Mouse (Mus musculus): ENCODE results near the gene Nol8.

DNA sequence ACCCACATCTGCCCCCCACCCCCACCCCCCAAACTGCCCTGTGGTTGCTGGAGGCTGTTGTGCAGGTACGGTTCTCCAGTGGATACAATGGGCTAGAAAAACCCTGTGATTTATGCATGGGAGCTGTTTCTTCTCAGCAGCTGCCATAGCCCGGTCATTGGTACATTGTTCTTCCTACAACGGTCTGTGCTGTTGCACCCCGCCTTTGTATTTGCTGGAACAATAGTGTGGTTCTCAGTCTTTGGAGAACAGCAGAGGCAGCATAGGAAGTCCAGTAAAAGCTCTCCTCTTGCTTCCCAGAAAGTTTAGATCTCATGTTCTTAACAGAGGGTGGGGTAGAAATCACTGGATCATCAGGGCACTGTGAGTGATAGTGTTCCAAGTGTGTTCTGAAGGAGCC, 31.4 kb downstream of the Nol8 start:
- TF ChIP-seq CTCF (IDR thresholded peaks at IDR 0.05; ENCODE audit: control insufficient read depth, insufficient read depth, insufficient replicate concordance, low read depth, low read length) = no peak
- TF ChIP-seq POLR2A (IDR thresholded peaks at IDR 0.05; ENCODE audit: control insufficient read depth, low read depth, low read length) = no peak

All from testis, adult 2 months (tissue).